Mouse (Mus musculus): ENCODE data around the gene Tmem232. TPM values are rescaled to one million over a fixed set of nuclear protein-coding genes. Genes with fewer than 3 reads are reported as not detected.
A peak's percentile ranks its signal among the peaks of the same experiment; 100 is the strongest.

Tmem232 gene
- polyA plus RNA-seq, 1 experiment: not detected

DNA sequence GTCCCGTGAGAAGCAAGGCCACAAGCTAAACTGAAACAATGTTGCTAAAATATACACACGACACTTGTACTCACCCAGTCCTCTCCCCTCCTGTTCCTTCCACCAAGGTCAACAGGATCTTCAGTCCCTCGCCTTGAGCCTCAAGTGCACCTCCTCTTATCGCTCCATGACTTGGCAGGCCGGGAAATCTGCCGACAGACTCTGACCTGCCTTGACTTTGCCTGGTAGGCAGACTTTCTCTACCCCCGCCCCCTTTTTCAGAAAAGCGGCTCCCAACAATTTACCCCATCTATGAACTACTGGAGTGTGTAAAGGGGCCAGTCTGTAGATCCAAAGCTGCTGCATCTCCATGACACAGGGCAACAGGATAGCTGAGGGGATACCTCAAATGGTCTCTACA is 30.9 kb upstream of the Tmem232 start:
- 87% methylated on average over 8 of the region's 8 CpGs for WGBS
- Histone ChIP-seq H3K4me3 (ENCODE audit: extremely low read depth, insufficient read depth, insufficient read length) (no peak overlapping the region), H3K36me3 (ENCODE audit: control insufficient read depth, insufficient read depth, low read length) (no peaks in the 10 kb centered on the region), H3K27ac (ENCODE audit: insufficient read depth, low read length) (no peak overlapping the region), H3K27me3 (ENCODE audit: control insufficient read depth, insufficient read depth, low read length) (no peaks in the 10 kb centered on the region), H3K4me1 (ENCODE audit: control insufficient read depth, insufficient read depth, insufficient read length) (no peaks in the 10 kb centered on the region)
- no peak for DNase-seq (ENCODE audit: low read depth in 1 of 2, low spot score in 2 of 2)
- TF ChIP-seq CTCF (IDR thresholded peaks at IDR 0.05; ENCODE audit: extremely low read depth, insufficient read depth, insufficient read length, insufficient replicate concordance): no peak
- no peak for TF ChIP-seq POLR2A (IDR thresholded peaks at IDR 0.05; ENCODE audit: low read depth, low read length)

DNA sequence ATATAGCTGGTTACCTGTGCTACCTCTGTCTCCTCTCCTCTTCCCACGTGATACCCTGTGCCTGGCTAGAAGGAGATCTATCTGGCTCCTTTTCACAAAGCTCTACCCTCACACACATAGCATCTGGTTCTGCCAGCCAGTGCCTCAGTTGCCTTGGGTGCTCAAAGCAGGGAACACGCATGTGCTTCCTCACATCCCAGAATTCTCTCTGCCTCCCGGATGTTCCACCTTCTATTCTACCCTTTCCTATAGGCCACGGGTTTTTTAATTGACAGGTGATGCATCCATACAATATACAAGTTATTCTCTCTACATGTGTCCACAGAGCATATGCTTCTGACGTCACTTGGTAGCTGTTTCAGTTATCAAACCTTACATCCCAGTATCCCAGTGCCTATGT is 23.6 kb upstream of the Tmem232 start:
- WGBS: 71% methylated on average over 5 of the region's 5 CpGs
- Histone ChIP-seq H3K27me3 (ENCODE audit: control insufficient read depth, insufficient read depth, low read length) (no peaks in the 10 kb centered on the region), H3K27ac (ENCODE audit: insufficient read depth, low read length) (no peak overlapping the region), H3K4me1 (ENCODE audit: control insufficient read depth, insufficient read depth, insufficient read length) (no peaks in the 10 kb centered on the region), H3K36me3 (ENCODE audit: control insufficient read depth, insufficient read depth, low read length) (no peaks in the 10 kb centered on the region), H3K4me3 (ENCODE audit: extremely low read depth, insufficient read depth, insufficient read length) (no peak overlapping the region)
- DNase-seq (ENCODE audit: low read depth in 1 of 2, low spot score in 2 of 2): no peak
- no peak for TF ChIP-seq POLR2A (IDR thresholded peaks at IDR 0.05; ENCODE audit: low read depth, low read length)
- TF ChIP-seq CTCF (IDR thresholded peaks at IDR 0.05; ENCODE audit: extremely low read depth, insufficient read depth, insufficient read length, insufficient replicate concordance): no peak

DNA sequence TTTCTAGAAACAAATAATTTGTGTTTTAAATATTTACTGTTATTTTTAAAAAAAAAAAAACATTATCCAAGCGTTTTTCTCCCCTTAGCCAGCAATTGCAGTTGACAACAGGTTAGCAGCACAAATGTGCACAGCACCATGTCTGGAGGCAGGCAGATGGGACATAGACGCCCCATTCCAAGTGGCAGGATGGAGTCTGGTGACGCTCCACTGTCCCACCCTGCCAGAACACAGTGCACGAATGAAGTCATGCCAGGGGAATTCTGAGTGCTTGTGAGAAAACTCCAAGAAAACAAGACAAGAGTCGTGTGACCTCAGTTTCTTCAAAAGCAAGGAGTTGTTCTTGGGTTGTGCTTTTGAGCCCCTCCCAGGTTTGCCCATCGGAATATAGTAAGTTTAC is 22.8 kb upstream of the Tmem232 start:
- no peak for DNase-seq (ENCODE audit: low read depth in 1 of 2, low spot score in 2 of 2)
- Histone ChIP-seq H3K4me1 (ENCODE audit: control insufficient read depth, insufficient read depth, insufficient read length) (no peaks in the 10 kb centered on the region), H3K27me3 (ENCODE audit: control insufficient read depth, insufficient read depth, low read length) (no peaks in the 10 kb centered on the region), H3K4me3 (ENCODE audit: extremely low read depth, insufficient read depth, insufficient read length) (no peak overlapping the region), H3K27ac (ENCODE audit: insufficient read depth, low read length) (no peak overlapping the region), H3K36me3 (ENCODE audit: control insufficient read depth, insufficient read depth, low read length) (no peaks in the 10 kb centered on the region)
- 67% methylated on average over 6 of the region's 6 CpGs for WGBS
- no peak for TF ChIP-seq POLR2A (IDR thresholded peaks at IDR 0.05; ENCODE audit: low read depth, low read length)
- TF ChIP-seq CTCF (IDR thresholded peaks at IDR 0.05; ENCODE audit: extremely low read depth, insufficient read depth, insufficient read length, insufficient replicate concordance): no peak

DNA sequence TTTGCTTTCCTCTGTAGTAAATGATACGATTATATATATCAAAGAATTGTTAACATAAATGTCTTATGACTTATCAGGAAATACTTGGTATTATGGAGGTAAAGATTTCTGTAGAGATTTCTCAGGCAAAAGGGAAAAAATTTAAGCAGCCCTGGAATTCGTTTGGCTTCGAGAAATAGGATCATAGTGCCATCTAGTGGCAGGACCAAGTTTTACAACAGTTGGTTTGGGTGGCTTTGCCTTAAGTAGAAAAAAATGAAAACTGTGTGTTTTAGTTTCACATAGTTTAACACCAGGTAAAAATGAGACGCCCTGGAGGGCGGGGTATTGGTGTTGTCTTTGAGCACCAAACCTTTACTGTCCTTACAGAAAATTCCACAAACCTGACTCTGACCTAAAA is 22.2 kb upstream of the Tmem232 start:
- DNase-seq (ENCODE audit: low read depth in 1 of 2, low spot score in 2 of 2): peak in 1 of 2 experiments; percentile 29
- H3K27me3 ChIP-seq (ENCODE audit: control insufficient read depth, insufficient read depth, low read length): no peaks in the 10 kb centered on the region
- no peak overlapping the region for H3K4me3 ChIP-seq (ENCODE audit: extremely low read depth, insufficient read depth, insufficient read length)
- 3% methylated on average over 5 of the region's 5 CpGs for WGBS
- H3K27ac ChIP-seq (ENCODE audit: insufficient read depth, low read length): no peak overlapping the region
- TF ChIP-seq CTCF (IDR thresholded peaks at IDR 0.05; ENCODE audit: extremely low read depth, insufficient read depth, insufficient read length, insufficient replicate concordance) (0 out of 2 replicates have a peak, but pooled peaks have one; percentile 8), POLR2A (IDR thresholded peaks at IDR 0.05; ENCODE audit: low read depth, low read length) (no peak)
- no peaks in the 10 kb centered on the region for H3K36me3 ChIP-seq (ENCODE audit: control insufficient read depth, insufficient read depth, low read length)
- no peaks in the 10 kb centered on the region for H3K4me1 ChIP-seq (ENCODE audit: control insufficient read depth, insufficient read depth, insufficient read length)

DNA sequence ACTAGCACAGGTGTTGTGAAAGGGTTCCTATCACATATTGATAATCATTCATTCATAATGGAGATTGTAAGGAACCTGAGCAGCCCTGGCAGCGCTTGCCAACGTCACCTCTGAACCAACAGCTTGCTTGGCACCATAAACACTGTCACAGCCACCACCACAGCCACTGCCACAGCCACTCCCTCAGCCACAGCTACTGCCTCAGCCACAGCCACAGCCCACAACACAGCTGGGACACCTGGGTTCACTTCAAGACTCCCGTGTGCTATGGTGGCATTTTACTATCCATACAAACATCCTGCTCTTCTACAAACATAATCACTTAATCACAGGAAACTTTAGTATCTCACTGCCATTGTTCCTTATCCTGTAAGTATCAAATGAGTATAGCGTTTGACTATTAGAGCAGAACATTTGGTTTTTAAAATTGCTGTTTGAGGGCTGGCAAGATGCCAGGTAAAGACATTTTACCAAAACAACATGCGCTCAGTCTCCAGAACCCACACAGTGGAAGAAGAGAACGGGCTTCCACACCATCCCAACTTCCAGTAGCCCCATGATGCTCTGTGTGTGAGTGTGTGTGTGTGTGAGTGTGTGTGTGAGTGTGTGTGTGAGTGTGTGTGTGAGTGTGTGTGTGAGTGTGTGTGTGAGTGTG is 20.9 kb upstream of the Tmem232 start:
- Histone ChIP-seq H3K27me3 (ENCODE audit: control insufficient read depth, insufficient read depth, low read length) (no peaks in the 10 kb centered on the region), H3K36me3 (ENCODE audit: control insufficient read depth, insufficient read depth, low read length) (no peaks in the 10 kb centered on the region), H3K4me3 (ENCODE audit: extremely low read depth, insufficient read depth, insufficient read length) (no peak overlapping the region), H3K4me1 (ENCODE audit: control insufficient read depth, insufficient read depth, insufficient read length) (no peaks in the 10 kb centered on the region), H3K27ac (ENCODE audit: insufficient read depth, low read length) (no peak overlapping the region)
- TF ChIP-seq CTCF (IDR thresholded peaks at IDR 0.05; ENCODE audit: extremely low read depth, insufficient read depth, insufficient read length, insufficient replicate concordance) (no peak), POLR2A (IDR thresholded peaks at IDR 0.05; ENCODE audit: low read depth, low read length) (no peak)
- WGBS: 24% methylated on average over 6 of the region's 6 CpGs
- DNase-seq (ENCODE audit: low read depth in 1 of 2, low spot score in 2 of 2): no peak

DNA sequence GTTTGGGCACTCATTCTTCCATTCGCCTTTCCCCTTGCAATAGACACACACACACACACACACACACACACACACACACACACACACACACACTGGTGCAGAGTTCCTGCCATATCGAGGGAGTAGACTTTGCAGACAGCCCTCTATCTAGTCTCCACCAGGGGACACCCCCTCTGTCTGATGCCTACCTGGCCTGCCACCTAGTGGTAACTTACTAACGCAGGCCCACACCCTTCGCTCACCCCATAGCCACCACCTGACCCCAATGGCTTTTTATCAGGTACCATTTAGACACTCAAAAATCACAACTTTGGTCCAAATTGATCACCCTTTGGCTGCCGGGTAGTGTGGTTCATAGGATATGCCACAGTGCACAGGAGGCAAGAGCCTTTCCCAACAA is 18.7 kb upstream of the Tmem232 start:
- DNase-seq (ENCODE audit: low read depth in 1 of 2, low spot score in 2 of 2): peak in 1 of 2 experiments; percentile 32
- TF ChIP-seq CTCF (IDR thresholded peaks at IDR 0.05; ENCODE audit: extremely low read depth, insufficient read depth, insufficient read length, insufficient replicate concordance) (peak; percentile 34; the same call in 1 of the 2 replicates), POLR2A (IDR thresholded peaks at IDR 0.05; ENCODE audit: low read depth, low read length) (no peak)

DNA sequence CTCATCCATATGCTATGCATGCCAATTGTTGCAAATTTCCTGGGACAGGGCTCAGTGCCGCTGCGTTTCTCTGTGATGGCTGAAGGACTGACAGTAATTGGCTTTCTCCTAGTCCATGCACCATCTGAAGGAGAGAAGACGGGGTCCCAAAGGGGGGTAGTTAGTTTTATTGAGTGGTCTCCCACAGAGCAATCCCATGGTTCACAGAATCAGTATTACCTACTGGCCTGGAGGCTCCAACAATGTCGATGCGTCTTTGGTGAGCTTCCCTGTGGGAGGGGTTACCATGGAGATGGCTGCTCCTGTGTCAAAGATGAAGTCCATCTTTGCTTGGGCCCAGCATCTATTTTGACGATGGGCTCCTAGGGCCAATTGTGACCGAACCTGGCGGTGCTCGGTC is 18.2 kb upstream of the Tmem232 start:
- Histone ChIP-seq H3K4me1 (ENCODE audit: control insufficient read depth, insufficient read depth, insufficient read length) (no peaks in the 10 kb centered on the region), H3K27ac (ENCODE audit: insufficient read depth, low read length) (no peak overlapping the region), H3K4me3 (ENCODE audit: extremely low read depth, insufficient read depth, insufficient read length) (no peak overlapping the region), H3K27me3 (ENCODE audit: control insufficient read depth, insufficient read depth, low read length) (no peaks in the 10 kb centered on the region), H3K36me3 (ENCODE audit: control insufficient read depth, insufficient read depth, low read length) (no peaks in the 10 kb centered on the region)
- no peak for DNase-seq (ENCODE audit: low read depth in 1 of 2, low spot score in 2 of 2)
- WGBS: 71% methylated on average over 9 of the region's 9 CpGs
- TF ChIP-seq CTCF (IDR thresholded peaks at IDR 0.05; ENCODE audit: extremely low read depth, insufficient read depth, insufficient read length, insufficient replicate concordance): no peak
- TF ChIP-seq POLR2A (IDR thresholded peaks at IDR 0.05; ENCODE audit: low read depth, low read length): no peak

More for the DNA sequence above, 18.7 kb upstream of the Tmem232 start:
- Histone ChIP-seq H3K27ac (ENCODE audit: insufficient read depth, low read length) (no peak overlapping the region), H3K27me3 (ENCODE audit: control insufficient read depth, insufficient read depth, low read length) (no peaks in the 10 kb centered on the region), H3K4me1 (ENCODE audit: control insufficient read depth, insufficient read depth, insufficient read length) (no peaks in the 10 kb centered on the region), H3K4me3 (ENCODE audit: extremely low read depth, insufficient read depth, insufficient read length) (no peak overlapping the region), H3K36me3 (ENCODE audit: control insufficient read depth, insufficient read depth, low read length) (no peaks in the 10 kb centered on the region)
- 32% methylated on average over 4 of the region's 5 CpGs for WGBS
